Mouse (Mus musculus): ENCODE data around the gene Ppp2r3c.

DNA sequence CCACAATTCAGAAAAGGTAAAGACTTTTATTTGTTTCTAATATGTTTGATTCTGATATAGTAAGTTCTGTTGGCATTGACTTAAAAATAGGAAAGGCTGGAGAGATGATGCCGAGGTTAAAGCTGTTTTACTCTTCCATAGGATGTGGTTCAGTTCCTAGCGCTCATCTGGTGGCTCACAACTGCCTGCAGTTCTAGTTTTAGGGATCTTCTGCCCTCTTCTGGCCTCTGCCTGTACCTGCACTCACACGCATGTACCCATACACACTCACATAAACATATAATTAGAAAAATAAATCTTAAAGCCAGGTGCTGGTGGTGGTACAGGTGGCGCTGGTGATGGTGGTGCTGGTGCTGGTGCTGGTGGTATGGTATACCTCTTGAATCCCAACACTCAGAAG, 3.6 kb upstream of the Ppp2r3c start:
- TF ChIP-seq CTCF (IDR thresholded peaks at IDR 0.05; ENCODE audit: low read depth) (no peak), EP300 (IDR thresholded peaks at IDR 0.05; ENCODE audit: low read depth) (no peak)
